21 mouse cellular contexts compared by ENCODE assay signal in genomic region chr1:22261702-22262101, GRCm38 (mm10).
DNase-seq lines count a peak whose midpoint lies in the region; ATAC-seq and TF ChIP-seq lines count a peak whose summit lies in the region.
"Had no signal": no experiment of that assay in that cellular context is flagged by ENCODE, and none has a peak within 500 bp of the region (broad histone marks: within the 10 kb centered on the region; RNA-seq: fewer than 3 reads in every experiment).

No protein-coding gene starts in this region.

- 75% methylated on average over 4 of the region's 4 CpGs for WGBS in forebrain, embryonic 16.5 days
- WGBS in forebrain, embryonic 13.5 days, result 88% methylated on average over 4 of the region's 4 CpGs

- no peak for DNase-seq in layer of hippocampus, adult 2 months (ENCODE audit: low spot score in 2 of 2)
- DNase-seq in layer of hippocampus, postnatal 25 days (ENCODE audit: extremely low spot score in 1 of 2, low spot score in 1 of 2), result no peak
- DNase-seq in cerebellum, adult 11-12 months, result peak; percentile 49
- DNase-seq in cerebellum, postnatal 14 days, result peak; percentile 74 to 84
- no peak for DNase-seq in thymus, postnatal 25 days
- DNase-seq in right cerebral cortex, postnatal 4 days, result no peak
- DNase-seq: adrenal gland, postnatal 36 days; gastrocnemius, postnatal 14 days; heart, postnatal 4 days; lung, adult 2 months had no signal

- ATAC-seq in forebrain, embryonic 16.5 days, result peak; percentile 36; the same call in 1 of the 2 replicates
- ATAC-seq in forebrain, embryonic 13.5 days, result no peak; the same call in 1 of the 2 replicates
- ATAC-seq: intestine, embryonic 15.5 days; liver, embryonic 12.5 days; midbrain, embryonic 15.5 days had no signal

- H3K4me1 ChIP-seq in forebrain, embryonic 16.5 days (replicated peaks; ENCODE audit: control insufficient read depth, insufficient read depth, low read length), result peaks cover 11% of the 10 kb centered on the region
- peaks cover 6% of the 10 kb centered on the region; the same call in 1 of the 2 replicates for H3K4me1 ChIP-seq in forebrain, embryonic 13.5 days
- H3K4me1 ChIP-seq: embryonic facial prominence, embryonic 15.5 days; heart, embryonic 15.5 days; intestine, embryonic 15.5 days; limb, embryonic 12.5 days; liver, embryonic 12.5 days; megakaryocyte, embryonic 14.5 days had no signal

- no peaks in the 10 kb centered on the region for H3K36me3 ChIP-seq in forebrain, embryonic 16.5 days (ENCODE audit: control insufficient read depth, insufficient read depth)
- H3K36me3 ChIP-seq in forebrain, embryonic 13.5 days (ENCODE audit: poor library complexity, severe bottlenecking), result no peaks in the 10 kb centered on the region
- H3K36me3 ChIP-seq: embryonic facial prominence, embryonic 15.5 days; G1E; heart, embryonic 15.5 days; intestine, embryonic 15.5 days; limb, embryonic 12.5 days; liver, embryonic 12.5 days; midbrain, embryonic 15.5 days had no signal

- no peak for TF ChIP-seq CTCF in layer of hippocampus, adult 2 months (conservative IDR thresholded peaks at IDR 0.05)

- H3K4me3 ChIP-seq in forebrain, embryonic 16.5 days (replicated peaks; ENCODE audit: low read length), result no peak overlapping the region
- no peak overlapping the region for H3K4me3 ChIP-seq in forebrain, embryonic 13.5 days
- no peak overlapping the region for H3K4me3 ChIP-seq in layer of hippocampus, adult 2 months
- H3K4me3 ChIP-seq: embryonic facial prominence, embryonic 15.5 days; heart, embryonic 15.5 days; intestine, embryonic 15.5 days; limb, embryonic 12.5 days; liver, embryonic 12.5 days; megakaryocyte, embryonic 14.5 days; midbrain, embryonic 15.5 days had no signal

- no peaks in the 10 kb centered on the region for H3K27me3 ChIP-seq in forebrain, embryonic 16.5 days (replicated peaks; ENCODE audit: control insufficient read depth, insufficient read depth, low read length)
- H3K27me3 ChIP-seq in forebrain, embryonic 13.5 days, result no peaks in the 10 kb centered on the region
- H3K27me3 ChIP-seq: embryonic facial prominence, embryonic 15.5 days; heart, embryonic 15.5 days; intestine, embryonic 15.5 days; liver, embryonic 12.5 days; megakaryocyte, embryonic 14.5 days; midbrain, embryonic 15.5 days had no signal

- H3K4me2 ChIP-seq in forebrain, embryonic 16.5 days (ENCODE audit: low read length), result no peak overlapping the region
- no peak overlapping the region for H3K4me2 ChIP-seq in forebrain, embryonic 13.5 days
- H3K4me2 ChIP-seq: embryonic facial prominence, embryonic 15.5 days; heart, embryonic 15.5 days; intestine, embryonic 15.5 days; limb, embryonic 12.5 days; liver, embryonic 12.5 days; midbrain, embryonic 15.5 days had no signal

- no peak overlapping the region for H3K27ac ChIP-seq in forebrain, embryonic 16.5 days (ENCODE audit: low read length)
- no peak overlapping the region for H3K27ac ChIP-seq in forebrain, embryonic 13.5 days
- 0 out of 2 replicates have a peak overlapping the region, but pooled peaks have one; percentile 36 for H3K27ac ChIP-seq in layer of hippocampus, adult 2 months
- H3K27ac ChIP-seq: embryonic facial prominence, embryonic 15.5 days; heart, embryonic 15.5 days; intestine, embryonic 15.5 days; kidney, postnatal 0 days; limb, embryonic 12.5 days; liver, embryonic 12.5 days; midbrain, embryonic 15.5 days had no signal

- H3K9me3 ChIP-seq in forebrain, embryonic 16.5 days (ENCODE audit: control insufficient read depth, low read length), result no peaks in the 10 kb centered on the region
- no peaks in the 10 kb centered on the region for H3K9me3 ChIP-seq in forebrain, embryonic 13.5 days (replicated peaks)
- H3K9me3 ChIP-seq: embryonic facial prominence, embryonic 15.5 days; G1E; heart, embryonic 15.5 days; intestine, embryonic 15.5 days; limb, embryonic 12.5 days; liver, embryonic 12.5 days; megakaryocyte, embryonic 14.5 days; midbrain, embryonic 15.5 days had no signal

- H3K9ac ChIP-seq in forebrain, embryonic 16.5 days (replicated peaks; ENCODE audit: low read depth, low read length), result no peak overlapping the region
- no peak overlapping the region for H3K9ac ChIP-seq in forebrain, embryonic 13.5 days
- H3K9ac ChIP-seq: embryonic facial prominence, embryonic 15.5 days; heart, embryonic 15.5 days; intestine, embryonic 15.5 days; limb, embryonic 12.5 days; liver, embryonic 12.5 days; midbrain, embryonic 15.5 days had no signal

Comparison
In these comparisons a context has a peak if more than half of its experiments do, and no peak if none do; other contexts are left out.
1. DNase-seq: peak in cerebellum, adult 11-12 months (single experiment) and cerebellum, postnatal 14 days (2 of 2); none in layer of hippocampus, adult 2 months (0 of 2), layer of hippocampus, postnatal 25 days (0 of 2), thymus, postnatal 25 days (single experiment) and right cerebral cortex, postnatal 4 days (single experiment).